Comparison of ENCODE assay signal across 13 mouse cellular contexts in genomic region chr12:12802396-12802795, GRCm38 (mm10).
DNase-seq lines count a peak whose midpoint lies in the region; ATAC-seq and TF ChIP-seq lines count a peak whose summit lies in the region.
"Had no signal": no experiment of that assay in that cellular context is flagged by ENCODE, and none has a peak within 500 bp of the region (broad histone marks: within the 10 kb centered on the region; RNA-seq: fewer than 3 reads in every experiment).

No protein-coding gene starts in this region.

- H3K4me1 ChIP-seq in ES-Bruce4 (ENCODE audit: control insufficient read depth, insufficient read depth, low read length): peaks cover 4% of the 10 kb centered on the region
- H3K4me1 ChIP-seq in ES-E14 (ENCODE audit: control insufficient read depth in 2 of 2, insufficient read depth in 2 of 2, low read length in 2 of 2, poor library complexity in 1 of 2): peaks cover 9 to 12% of the 10 kb centered on the region in 2 experiments; a peak in 3 of 4 replicates
- peaks cover 24% of the 10 kb centered on the region for H3K4me1 ChIP-seq in hindbrain, embryonic 12.5 days
- H3K4me1 ChIP-seq in midbrain, embryonic 12.5 days: peaks cover 17% of the 10 kb centered on the region
- H3K4me1 ChIP-seq in thymus, adult 2 months (replicated peaks; ENCODE audit: control insufficient read depth, insufficient read depth, low read length): no peaks in the 10 kb centered on the region

- DNase-seq in ES-E14 (ENCODE audit: low read depth, low spot score): no peak
- DNase-seq in thymus, adult 2 months: no peak
- DNase-seq in adrenal gland, postnatal 14 days: no peak
- DNase-seq in Muller cell, postnatal 12 days (ENCODE audit: inconsistent ontology term): no peak
- DNase-seq: cerebellum, postnatal 36 days; gastrocnemius, postnatal 36 days; heart, postnatal 10 days; kidney, adult 9 months; lung, adult 2 months had no signal

- 4% methylated on average over 11 of the region's 11 CpGs for WGBS in hindbrain, embryonic 12.5 days
- WGBS in midbrain, embryonic 12.5 days: 2% methylated on average over 11 of the region's 11 CpGs
- 95% methylated on average over 11 of the region's 11 CpGs for WGBS in thymus, adult 2 months

- H3K27ac ChIP-seq in ES-Bruce4 (ENCODE audit: insufficient read depth, low read length): peak overlapping the region; percentile 35
- peak overlapping the region; percentile 25 for H3K27ac ChIP-seq in ES-E14 (ENCODE audit: insufficient read depth, low read depth, low read length, poor library complexity, severe bottlenecking)
- no peak overlapping the region for H3K27ac ChIP-seq in hindbrain, embryonic 12.5 days
- peak overlapping the region; percentile 22; the same call in 1 of the 2 replicates for H3K27ac ChIP-seq in midbrain, embryonic 12.5 days (replicated peaks)
- H3K27ac ChIP-seq in thymus, adult 2 months (ENCODE audit: control insufficient read depth, insufficient read depth, low read length): no peak overlapping the region
- H3K27ac ChIP-seq: stomach, embryonic 15.5 days had no signal

- peak; percentile 57; the same call in 1 of the 2 replicates for ATAC-seq in hindbrain, embryonic 12.5 days (ENCODE audit: low FRiP score)
- peak; percentile 78 for ATAC-seq in midbrain, embryonic 12.5 days (ENCODE audit: low FRiP score, low read depth)

- no peaks in the 10 kb centered on the region for H3K27me3 ChIP-seq in ES-Bruce4 (ENCODE audit: control insufficient read depth, insufficient read depth, low read length, poor library complexity, severe bottlenecking)
- H3K27me3 ChIP-seq in hindbrain, embryonic 12.5 days: no peaks in the 10 kb centered on the region
- no peaks in the 10 kb centered on the region for H3K27me3 ChIP-seq in midbrain, embryonic 12.5 days
- H3K27me3 ChIP-seq in thymus, adult 2 months (ENCODE audit: control insufficient read depth, insufficient read depth, low read length): no peaks in the 10 kb centered on the region
- H3K27me3 ChIP-seq: stomach, embryonic 15.5 days had no signal

- TF ChIP-seq CTCF in ES-Bruce4 (IDR thresholded peaks at IDR 0.05; ENCODE audit: low read depth, low read length): no peak
- TF ChIP-seq CTCF in thymus, adult 2 months (IDR thresholded peaks at IDR 0.05; ENCODE audit: borderline replicate concordance, control insufficient read depth, extremely low read depth, insufficient read depth, low read length, poor library complexity): no peak

- H3K4me3 ChIP-seq in ES-Bruce4 (ENCODE audit: low read depth, low read length) (no peak overlapping the region), ES-E14 (ENCODE audit: insufficient read depth in 1 of 2, low read depth in 1 of 2, low read length in 2 of 2, poor library complexity in 1 of 2, severe bottlenecking in 1 of 2) (no peak overlapping the region)
- no peak overlapping the region for H3K4me3 ChIP-seq in hindbrain, embryonic 12.5 days
- no peak overlapping the region for H3K4me3 ChIP-seq in midbrain, embryonic 12.5 days
- no peak overlapping the region for H3K4me3 ChIP-seq in thymus, adult 2 months (ENCODE audit: control insufficient read depth, insufficient read depth, low read length)
- H3K4me3 ChIP-seq: stomach, embryonic 15.5 days had no signal

- H3K9ac ChIP-seq in ES-Bruce4 (ENCODE audit: low read depth, poor library complexity, severe bottlenecking) (no peak overlapping the region), ES-E14 (ENCODE audit: insufficient read depth, low read depth, low read length, poor library complexity, severe bottlenecking) (no peak overlapping the region)
- H3K9ac ChIP-seq in hindbrain, embryonic 12.5 days: no peak overlapping the region
- no peak overlapping the region for H3K9ac ChIP-seq in midbrain, embryonic 12.5 days (replicated peaks)
- H3K9ac ChIP-seq: stomach, embryonic 15.5 days had no signal

- no peak overlapping the region for H3K4me2 ChIP-seq in hindbrain, embryonic 12.5 days (replicated peaks)
- 0 out of 2 replicates have a peak overlapping the region, but pooled peaks have one; percentile 11 for H3K4me2 ChIP-seq in midbrain, embryonic 12.5 days (replicated peaks)
- H3K4me2 ChIP-seq: stomach, embryonic 15.5 days had no signal

- TF ChIP-seq POLR2A in ES-Bruce4 (IDR thresholded peaks at IDR 0.05; ENCODE audit: insufficient read depth, low read length): no peak
- no peak for TF ChIP-seq POLR2A in thymus, adult 2 months (IDR thresholded peaks at IDR 0.05; ENCODE audit: control insufficient read depth, extremely low read depth, insufficient read depth, low read length, poor library complexity)

- in situ Hi-C loops in ES-E14 (cut with MboI; ENCODE audit: low sequenced_read_pairs in 2 of 2, unreplicated experiment in 2 of 2): no loop called here

- TF ChIP-seq EP300 in ES-Bruce4 (IDR thresholded peaks at IDR 0.05; ENCODE audit: insufficient read depth, low read depth, low read length): peak; percentile 85

- H3K36me3 ChIP-seq in ES-Bruce4 (ENCODE audit: control insufficient read depth, insufficient read depth, low read length, poor library complexity, severe bottlenecking): no peaks in the 10 kb centered on the region
- no peaks in the 10 kb centered on the region for H3K36me3 ChIP-seq in ES-E14 (ENCODE audit: control insufficient read depth, insufficient read depth, low read length, poor library complexity, severe bottlenecking)
- no peaks in the 10 kb centered on the region for H3K36me3 ChIP-seq in hindbrain, embryonic 12.5 days
- H3K36me3 ChIP-seq in midbrain, embryonic 12.5 days: no peaks in the 10 kb centered on the region
- H3K36me3 ChIP-seq in thymus, adult 2 months (ENCODE audit: control insufficient read depth, insufficient read depth, low read length): no peaks in the 10 kb centered on the region
- H3K36me3 ChIP-seq: stomach, embryonic 15.5 days had no signal

- H3K9me3 ChIP-seq in ES-Bruce4 (replicated peaks; ENCODE audit: control insufficient read depth, insufficient read depth, low read length, poor library complexity, severe bottlenecking) (no peaks in the 10 kb centered on the region), ES-E14 (ENCODE audit: control insufficient read depth, insufficient read depth, low read depth, low read length) (no peaks in the 10 kb centered on the region)
- no peaks in the 10 kb centered on the region for H3K9me3 ChIP-seq in hindbrain, embryonic 12.5 days (replicated peaks)
- H3K9me3 ChIP-seq in midbrain, embryonic 12.5 days: no peaks in the 10 kb centered on the region
- H3K9me3 ChIP-seq: stomach, embryonic 15.5 days had no signal

TF ChIP-seq in ES-E14, 5 proteins besides CTCF, POLR2A, EP300 and RAD21:
- TF ChIP-seq ZC3H11A (IDR thresholded peaks at IDR 0.05; ENCODE audit: borderline replicate concordance, low read depth, low read length) (no peak), HCFC1 (IDR thresholded peaks at IDR 0.05; ENCODE audit: borderline replicate concordance, insufficient read depth, low read length) (no peak), ZNF384 (IDR thresholded peaks at IDR 0.05; ENCODE audit: low read depth, low read length) (no peak), CHD2 (IDR thresholded peaks at IDR 0.05; ENCODE audit: low read depth, low read length) (no peak), MAFK (IDR thresholded peaks at IDR 0.05; ENCODE audit: insufficient read depth, low read depth, low read length) (no peak)

Comparison
In these comparisons a context has a peak if more than half of its experiments do, and no peak if none do; other contexts are left out.
1. H3K27ac ChIP-seq: peak in ES-Bruce4 (single experiment), ES-E14 (single experiment) and midbrain, embryonic 12.5 days (single experiment); none in hindbrain, embryonic 12.5 days (single experiment) and thymus, adult 2 months (single experiment).